Mouse (Mus musculus): ENCODE data around the gene Edem3. TPM values are rescaled to one million over a fixed set of nuclear protein-coding genes. Genes with fewer than 3 reads are reported as not detected.
"Not testable (repeated sequence)": the region's sequence is repeated elsewhere in the genome, so short reads cannot be mapped to it uniquely, and the experiment has no call there.

Edem3 gene
- polyA plus RNA-seq, 1 experiment from 2014 or later = 30.2 TPM

DNA sequence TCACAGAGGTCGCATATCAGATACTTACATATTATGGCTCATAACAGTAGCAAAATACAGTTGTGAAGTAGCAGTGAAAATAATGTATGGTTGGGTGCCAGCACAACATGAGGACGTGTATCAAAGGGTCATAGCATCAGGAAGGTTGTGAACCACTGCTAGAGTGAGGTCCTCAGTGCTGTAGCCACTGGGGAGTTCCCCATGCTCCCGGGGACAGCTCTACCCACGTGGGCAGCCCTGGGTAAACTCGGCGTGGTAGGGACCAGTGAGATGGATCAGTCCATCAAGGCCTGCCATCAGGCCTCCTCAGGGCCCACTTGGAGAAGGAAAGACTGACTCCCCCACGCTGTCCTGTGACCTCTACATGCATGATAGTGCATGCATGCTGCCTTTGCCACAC is 26.3 kb downstream of the Edem3 start:
- WGBS = 88% methylated on average over 7 of the region's 7 CpGs
- Histone ChIP-seq H3K9me3 (replicated peaks) (no peaks in the 10 kb centered on the region), H3K27ac (no peak overlapping the region), H3K36me3 (peaks cover 45% of the 10 kb centered on the region), H3K4me2 (replicated peaks) (no peak overlapping the region), H3K4me3 (no peak overlapping the region), H3K27me3 (no peaks in the 10 kb centered on the region), H3K9ac (no peak overlapping the region), H3K4me1 (no peaks in the 10 kb centered on the region)
- ATAC-seq (ENCODE audit: low FRiP score) = no peak

DNA sequence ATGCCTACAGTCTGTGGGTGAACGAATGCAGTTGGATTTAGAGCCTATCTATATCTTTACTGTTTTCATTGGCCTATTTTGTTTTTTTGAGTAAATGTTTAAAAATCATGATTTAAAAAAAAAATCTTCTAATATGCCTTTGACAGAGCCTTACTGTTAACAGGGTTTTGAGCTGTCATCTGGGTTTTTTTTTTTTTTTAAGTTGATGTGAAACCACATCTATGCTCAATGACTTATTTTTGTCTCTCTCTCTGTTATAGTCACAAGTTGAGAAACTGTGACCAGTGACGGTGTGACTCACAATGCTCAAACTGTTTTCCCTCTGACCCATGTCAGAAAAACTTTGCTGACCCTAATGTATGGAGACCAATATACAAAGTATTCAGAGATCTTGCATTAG is 28.2 kb downstream of the Edem3 start:
- Histone ChIP-seq H3K9me3 (replicated peaks) (no peaks in the 10 kb centered on the region), H3K4me3 (no peak overlapping the region), H3K9ac (no peak overlapping the region), H3K4me2 (replicated peaks) (no peak overlapping the region), H3K4me1 (no peaks in the 10 kb centered on the region), H3K27me3 (no peaks in the 10 kb centered on the region), H3K27ac (no peak overlapping the region), H3K36me3 (peaks cover 30% of the 10 kb centered on the region)
- 91% methylated on average over 2 of the region's 2 CpGs for WGBS
- ATAC-seq (ENCODE audit: low FRiP score) = no peak

DNA sequence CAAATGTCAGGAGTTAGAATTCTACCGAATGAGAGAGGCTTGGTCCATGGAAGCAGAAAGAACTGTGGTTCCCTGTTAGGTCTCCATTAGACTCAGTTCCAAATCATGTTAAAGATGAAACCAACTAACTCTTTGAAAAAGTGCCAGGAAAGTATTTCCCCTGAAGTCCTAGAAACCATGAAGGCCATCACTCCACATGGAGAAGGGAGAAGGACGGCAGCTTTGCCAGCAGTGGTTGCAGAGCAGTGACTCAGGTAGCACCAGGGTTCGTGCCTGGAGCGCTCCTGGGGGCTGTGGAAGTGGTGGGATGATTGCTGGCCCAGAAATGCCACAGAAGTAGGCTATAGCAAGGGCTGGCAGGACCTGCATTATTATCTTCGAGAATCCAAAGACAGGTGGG is 31.2 kb downstream of the Edem3 start:
- H3K27ac ChIP-seq = no peak overlapping the region
- H3K4me3 ChIP-seq = no peak overlapping the region
- peaks cover 28% of the 10 kb centered on the region for H3K36me3 ChIP-seq
- no peak for ATAC-seq (ENCODE audit: low FRiP score)
- H3K4me1 ChIP-seq = no peaks in the 10 kb centered on the region
- WGBS = 89% methylated on average over 5 of the region's 5 CpGs
- H3K9ac ChIP-seq = no peak overlapping the region
- no peaks in the 10 kb centered on the region for H3K9me3 ChIP-seq (replicated peaks)
- no peaks in the 10 kb centered on the region for H3K27me3 ChIP-seq
- H3K4me2 ChIP-seq (replicated peaks) = no peak overlapping the region

DNA sequence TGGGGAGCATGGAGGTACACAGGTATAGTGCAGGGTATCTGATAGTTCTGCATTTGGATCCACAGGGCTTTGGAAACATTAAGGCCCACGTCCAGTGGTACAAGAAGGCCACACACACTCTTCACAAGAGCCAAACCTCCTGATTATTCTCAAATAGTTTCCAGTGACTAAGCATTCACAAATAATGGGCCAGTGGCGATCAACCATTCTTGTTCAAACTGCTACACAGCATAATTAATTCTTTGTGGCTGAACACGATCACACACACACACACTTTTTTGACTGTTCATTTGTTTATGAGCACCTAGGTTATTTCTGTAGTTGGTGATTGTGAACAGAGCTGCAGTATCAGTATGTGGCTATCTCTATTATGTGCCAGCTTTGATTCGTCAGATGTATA is 34.0 kb downstream of the Edem3 start:
- Histone ChIP-seq H3K27ac (no peak overlapping the region), H3K9me3 (replicated peaks) (no peaks in the 10 kb centered on the region), H3K27me3 (no peaks in the 10 kb centered on the region), H3K9ac (no peak overlapping the region), H3K4me1 (no peaks in the 10 kb centered on the region), H3K4me3 (no peak overlapping the region), H3K36me3 (peaks cover 25% of the 10 kb centered on the region; the same call in 1 of the 2 replicates), H3K4me2 (replicated peaks) (no peak overlapping the region)
- WGBS = 53% methylated on average over 4 of the region's 4 CpGs
- ATAC-seq (ENCODE audit: low FRiP score) = no peak

DNA sequence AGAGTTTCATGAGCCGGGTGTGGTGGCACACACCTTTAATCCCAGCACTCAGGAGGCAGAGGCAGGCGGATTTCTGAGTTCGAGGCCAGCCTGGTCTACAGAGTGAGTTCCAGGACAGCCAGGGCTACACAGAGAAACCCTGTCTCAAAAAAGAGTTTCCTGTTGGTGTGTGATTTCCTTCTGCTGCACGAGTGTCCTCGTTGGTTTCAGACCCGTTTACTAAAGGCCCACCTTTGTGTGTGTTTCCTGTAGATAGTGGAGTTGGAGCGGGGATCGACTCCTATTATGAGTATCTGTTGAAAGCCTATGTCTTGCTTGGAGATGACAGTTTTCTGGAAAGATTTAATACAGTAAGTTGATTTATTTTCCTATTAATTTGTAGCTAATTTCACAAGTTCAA is 36.9 kb downstream of the Edem3 start:
- not testable (repeated sequence) for H3K27ac ChIP-seq; H3K9ac ChIP-seq; H3K4me3 ChIP-seq; H3K4me2 ChIP-seq (replicated peaks); H3K4me1 ChIP-seq; ATAC-seq (ENCODE audit: low FRiP score); H3K9me3 ChIP-seq (replicated peaks); H3K27me3 ChIP-seq
- peaks cover 27% of the 10 kb centered on the region for H3K36me3 ChIP-seq
- 92% methylated on average over 8 of the region's 8 CpGs for WGBS

DNA sequence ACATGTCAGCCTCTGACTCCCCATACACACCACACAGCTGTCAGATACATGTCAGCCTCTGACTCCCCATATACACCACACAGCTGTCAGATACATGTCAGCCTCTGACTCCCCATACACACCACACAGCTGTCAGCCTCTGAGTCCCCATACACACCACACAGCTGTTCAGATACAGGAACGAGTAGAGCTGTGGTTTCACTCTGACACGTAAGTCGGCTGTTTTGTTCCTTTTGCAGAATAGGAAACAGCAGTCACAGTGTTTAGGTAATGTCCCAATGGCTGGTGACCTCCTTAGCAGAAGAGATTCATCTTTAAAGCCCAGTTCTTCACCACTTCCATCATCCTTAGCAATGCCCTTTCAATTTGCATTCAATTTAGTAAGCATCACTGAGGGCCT is 47.6 kb downstream of the Edem3 start:
- H3K27me3 ChIP-seq; ATAC-seq (ENCODE audit: low FRiP score); H3K9ac ChIP-seq; H3K4me1 ChIP-seq; H3K27ac ChIP-seq; H3K4me3 ChIP-seq; H3K9me3 ChIP-seq (replicated peaks); H3K4me2 ChIP-seq (replicated peaks): not testable (repeated sequence)
- WGBS = 81% methylated on average over 3 of the region's 3 CpGs
- H3K36me3 ChIP-seq = peaks cover 37% of the 10 kb centered on the region

DNA sequence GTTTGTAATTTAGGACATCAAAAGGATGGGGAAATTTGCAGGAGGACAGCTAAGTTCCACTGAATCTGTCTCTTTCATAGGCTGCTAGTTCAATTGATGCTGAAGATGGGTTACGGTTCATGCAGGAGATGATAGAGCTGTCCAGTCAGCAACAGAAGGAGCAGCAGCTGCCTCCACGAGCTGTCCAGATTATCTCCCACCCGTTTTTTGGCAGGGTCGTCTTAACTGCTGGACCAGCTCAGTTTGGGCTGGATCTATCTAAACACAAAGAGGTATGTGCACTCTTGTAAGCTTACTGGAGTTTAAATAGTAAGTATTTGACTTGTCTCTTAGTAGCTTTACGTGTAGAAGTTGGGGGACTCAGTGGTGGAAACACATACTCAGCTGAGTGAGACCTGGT is 52.1 kb downstream of the Edem3 start:
- Histone ChIP-seq H3K27me3 (no peaks in the 10 kb centered on the region), H3K36me3 (peaks cover 39% of the 10 kb centered on the region), H3K9me3 (replicated peaks) (no peaks in the 10 kb centered on the region), H3K4me1 (0 out of 2 replicates have a peak, but pooled peaks cover 3% of the 10 kb centered on the region), H3K4me3 (no peak overlapping the region), H3K4me2 (replicated peaks) (no peak overlapping the region), H3K27ac (no peak overlapping the region), H3K9ac (no peak overlapping the region)
- WGBS = 91% methylated on average over 5 of the region's 5 CpGs
- no peak for ATAC-seq (ENCODE audit: low FRiP score)

DNA sequence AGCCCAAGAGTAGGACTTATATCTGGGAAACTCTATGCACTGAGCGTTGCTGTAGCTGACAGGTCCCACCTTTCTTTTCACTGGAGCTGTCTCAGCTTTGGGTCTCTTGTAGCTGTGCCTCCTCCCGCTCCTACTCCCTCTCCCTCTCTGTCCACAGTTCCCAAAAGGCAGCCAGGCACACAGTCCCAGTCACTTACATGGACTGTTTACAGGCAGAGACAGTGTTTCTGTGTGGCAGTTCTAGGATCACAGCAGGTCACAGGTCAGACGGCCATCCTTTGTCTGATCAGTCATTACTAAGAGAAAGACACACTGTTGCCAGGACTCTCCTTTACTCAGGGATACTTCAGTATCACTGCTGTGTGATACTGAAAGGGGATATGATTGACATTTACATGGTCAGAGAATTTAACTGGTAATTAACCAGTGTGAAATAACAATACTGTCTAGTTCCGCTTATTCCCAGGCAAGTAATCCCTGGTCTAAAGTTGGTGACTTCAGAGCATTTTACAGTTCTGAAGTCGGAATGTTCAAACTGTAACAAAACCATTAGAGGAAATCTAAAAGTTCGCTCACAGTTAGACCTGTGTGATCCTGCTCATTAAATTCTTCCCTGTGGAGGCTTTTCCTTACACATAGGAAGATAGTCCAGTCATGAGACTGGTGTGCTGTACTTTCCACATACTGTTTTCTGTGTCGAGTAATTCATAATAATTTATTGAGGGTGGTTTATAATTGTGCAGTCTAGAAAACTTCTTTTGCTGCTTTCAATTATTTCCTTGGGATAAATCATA is 55.7 kb downstream of the Edem3 start:
- no peak for ATAC-seq (ENCODE audit: low FRiP score)

DNA sequence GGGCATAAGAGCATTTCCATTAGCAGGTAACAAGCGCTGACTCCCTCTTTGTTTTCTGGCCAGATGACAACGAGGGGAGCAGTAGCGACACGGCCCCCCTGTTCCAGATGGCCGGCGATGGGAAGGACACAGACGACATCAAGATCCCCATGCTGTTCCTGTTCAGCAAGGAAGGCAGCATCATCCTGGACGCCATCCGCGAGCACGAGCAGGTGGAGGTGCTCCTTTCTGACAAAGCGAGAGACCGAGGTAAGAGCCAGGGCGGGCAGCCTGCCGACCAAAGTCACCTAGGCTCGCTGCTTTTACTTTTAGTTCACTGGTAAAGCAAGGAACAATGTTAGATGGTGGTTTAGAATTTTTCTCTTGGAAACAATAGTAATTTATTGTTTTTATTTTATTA is 56.3 kb downstream of the Edem3 start:
- Histone ChIP-seq H3K9me3 (replicated peaks) (no peaks in the 10 kb centered on the region), H3K27me3 (no peaks in the 10 kb centered on the region), H3K9ac (no peak overlapping the region), H3K4me1 (0 out of 2 replicates have a peak, but pooled peaks cover 3% of the 10 kb centered on the region), H3K27ac (no peak overlapping the region), H3K4me2 (replicated peaks) (no peak overlapping the region), H3K4me3 (no peak overlapping the region), H3K36me3 (peaks cover 35% of the 10 kb centered on the region)
- ATAC-seq (ENCODE audit: low FRiP score) = no peak
- WGBS = 87% methylated on average over 16 of the region's 16 CpGs

More for the DNA sequence above, 55.7 kb downstream of the Edem3 start:
- H3K27me3 ChIP-seq = no peaks in the 10 kb centered on the region
- no peak overlapping the region for H3K4me2 ChIP-seq (replicated peaks)
- H3K9me3 ChIP-seq (replicated peaks) = no peaks in the 10 kb centered on the region
- no peak overlapping the region for H3K9ac ChIP-seq
- peaks cover 35% of the 10 kb centered on the region for H3K36me3 ChIP-seq
- no peak overlapping the region for H3K4me3 ChIP-seq
- 57% methylated on average over 7 of the region's 7 CpGs for WGBS
- no peak overlapping the region for H3K27ac ChIP-seq
- 0 out of 2 replicates have a peak, but pooled peaks cover 3% of the 10 kb centered on the region for H3K4me1 ChIP-seq

DNA sequence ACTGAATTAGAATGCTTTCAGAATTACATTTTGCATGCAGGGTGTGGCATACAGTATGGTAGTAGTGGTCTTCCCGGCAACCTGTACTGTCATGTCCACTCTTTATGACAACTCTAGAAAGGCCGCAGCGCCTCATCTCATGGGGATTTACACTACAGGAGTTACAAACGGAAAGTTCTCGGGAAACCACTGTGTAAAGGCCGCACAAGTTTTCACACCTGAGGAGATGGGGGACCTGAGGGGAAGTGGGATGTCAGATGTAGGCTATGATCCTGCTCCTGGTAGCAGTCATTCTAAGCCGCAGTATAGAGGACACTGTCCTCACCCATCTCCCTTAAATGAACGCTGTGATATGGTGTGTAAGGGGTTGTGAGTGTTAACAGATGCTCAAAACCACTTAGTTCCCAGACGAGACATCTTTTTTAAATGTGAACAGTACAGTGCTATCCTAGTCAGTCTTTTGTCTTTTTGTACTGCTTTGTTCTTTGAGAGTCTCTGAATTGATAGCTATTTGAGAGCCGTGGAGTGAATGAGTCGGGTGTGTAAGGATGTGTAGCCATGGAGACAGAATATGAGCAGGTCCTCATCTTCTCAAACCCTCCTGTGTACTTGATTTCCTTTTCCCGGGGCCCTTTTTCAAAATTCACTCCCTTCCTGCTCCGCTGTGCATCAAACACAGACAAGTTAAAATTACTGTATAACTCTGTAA is 57.0 kb downstream of the Edem3 start:
- 0 out of 2 replicates have a peak, but pooled peaks have one; percentile 48 for ATAC-seq (ENCODE audit: low FRiP score)
- Histone ChIP-seq H3K36me3 (peaks cover 32% of the 10 kb centered on the region), H3K4me3 (no peak overlapping the region), H3K4me1 (0 out of 2 replicates have a peak, but pooled peaks cover 3% of the 10 kb centered on the region), H3K9ac (no peak overlapping the region), H3K27me3 (no peaks in the 10 kb centered on the region), H3K27ac (no peak overlapping the region), H3K4me2 (replicated peaks) (no peak overlapping the region), H3K9me3 (replicated peaks) (no peaks in the 10 kb centered on the region)
- WGBS = 73% methylated on average over 13 of the region's 13 CpGs

DNA sequence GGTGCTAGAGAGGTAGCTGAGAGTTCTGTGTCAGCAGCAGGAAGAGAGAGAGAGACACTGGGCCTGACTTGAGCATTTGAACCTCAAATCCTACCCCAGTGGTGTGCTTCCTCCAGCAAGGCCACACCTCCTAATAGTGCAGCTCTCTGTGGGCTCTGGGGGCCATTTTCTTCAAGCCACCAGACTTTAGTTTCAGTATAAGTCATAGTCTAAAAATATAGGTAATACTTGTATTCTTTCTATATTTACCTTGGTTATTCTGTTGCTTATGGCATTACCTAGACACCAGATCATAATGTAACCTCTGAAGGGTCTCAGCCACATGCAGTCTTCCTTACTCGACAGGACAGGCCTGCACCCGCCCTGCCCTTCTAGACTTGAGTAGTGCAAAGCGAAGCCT is 60.9 kb downstream of the Edem3 start:
- H3K36me3 ChIP-seq = peaks cover 23% of the 10 kb centered on the region

DNA sequence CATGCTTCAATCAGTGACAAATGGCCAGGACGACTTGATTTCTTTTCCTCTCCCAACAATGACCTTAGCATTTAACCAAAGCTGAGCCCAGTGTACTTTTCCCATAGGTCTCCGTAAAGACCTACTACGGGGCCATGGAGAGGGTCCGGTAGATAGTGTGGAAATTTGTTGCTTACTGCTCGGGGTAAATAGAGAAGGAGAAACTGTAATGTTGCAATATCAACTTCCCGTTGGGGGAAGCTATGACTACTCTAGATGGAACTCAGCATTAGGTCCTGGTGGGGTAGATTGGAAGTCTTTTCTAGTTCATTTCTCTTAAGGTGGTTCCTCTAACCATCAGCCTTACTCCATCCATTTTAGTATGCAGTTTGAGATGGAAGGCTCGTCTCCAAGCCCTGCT is 64.0 kb downstream of the Edem3 start:
- no peak for ATAC-seq (ENCODE audit: low FRiP score)
- H3K27ac ChIP-seq = no peak overlapping the region
- WGBS = 90% methylated on average over 7 of the region's 7 CpGs
- H3K9me3 ChIP-seq (replicated peaks) = no peaks in the 10 kb centered on the region
- H3K9ac ChIP-seq = no peak overlapping the region
- no peaks in the 10 kb centered on the region for H3K27me3 ChIP-seq
- peaks cover 17% of the 10 kb centered on the region for H3K36me3 ChIP-seq
- no peak overlapping the region for H3K4me3 ChIP-seq
- no peaks in the 10 kb centered on the region for H3K4me1 ChIP-seq
- no peak overlapping the region for H3K4me2 ChIP-seq (replicated peaks)

More for the DNA sequence above, 60.9 kb downstream of the Edem3 start:
- Histone ChIP-seq H3K27ac (no peak overlapping the region), H3K4me1 (no peaks in the 10 kb centered on the region), H3K9me3 (replicated peaks) (no peaks in the 10 kb centered on the region), H3K4me2 (replicated peaks) (no peak overlapping the region), H3K27me3 (no peaks in the 10 kb centered on the region), H3K9ac (no peak overlapping the region), H3K4me3 (no peak overlapping the region)
- no peak for ATAC-seq (ENCODE audit: low FRiP score)
- 94% methylated on average over 3 of the region's 3 CpGs for WGBS
